ENCODE assay signal across 7 mouse cellular contexts in the genomic region with DNA sequence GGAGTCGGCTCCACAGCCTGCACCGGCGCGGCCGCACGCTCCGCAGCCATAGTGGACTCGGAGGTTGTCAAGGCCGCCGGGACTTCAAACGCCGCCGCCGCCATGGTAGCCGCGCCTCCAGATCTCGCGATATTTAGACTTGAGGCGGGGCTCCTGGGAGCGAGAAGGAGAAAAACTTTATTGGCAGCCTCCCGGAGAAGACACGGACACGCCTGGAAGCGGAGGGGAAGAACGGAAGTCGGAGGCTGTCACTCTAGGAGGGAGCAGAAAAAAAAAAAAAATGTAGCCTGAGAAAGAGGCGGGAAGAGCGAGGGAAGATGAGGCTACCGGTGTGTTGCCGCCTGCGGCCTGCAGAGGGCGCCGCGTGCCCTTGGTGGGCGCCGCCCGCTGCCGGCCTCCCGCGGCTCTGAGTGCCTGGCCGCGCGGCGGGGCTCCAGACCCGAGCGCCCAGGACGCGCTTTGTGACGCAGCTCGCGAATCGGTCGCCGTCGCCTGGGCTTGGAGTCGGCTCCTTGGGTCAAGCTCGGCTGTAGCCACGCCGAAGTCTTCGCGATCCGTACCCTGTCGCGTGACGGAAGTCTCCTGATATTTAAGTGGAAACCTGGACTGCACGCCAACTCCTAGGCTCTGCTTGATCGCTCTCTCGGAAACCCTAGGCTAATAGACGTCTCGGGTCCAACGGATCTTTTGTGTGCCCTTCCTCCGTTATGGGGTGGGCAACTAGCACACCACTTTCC. TPM values are rescaled to one million over a fixed set of nuclear protein-coding genes. Genes with fewer than 3 reads are reported as not detected.
DNase-seq lines count a peak whose midpoint lies in the region; ATAC-seq lines count a peak whose summit lies in the region.

A gene (minus strand): TSS at position 251 of the 737 bp plus-strand sequence.

- peak within 1 kb of the TSS; percentile 93 for H3K9ac ChIP-seq in embryonic facial prominence, embryonic 12.5 days
- H3K9ac ChIP-seq in limb, embryonic 11.5 days (ENCODE audit: low read length) = peak within 1 kb of the TSS; percentile 93
- peak within 1 kb of the TSS; percentile 92 for H3K9ac ChIP-seq in midbrain, embryonic 14.5 days (replicated peaks; ENCODE audit: low read length)

- WGBS in embryonic facial prominence, embryonic 12.5 days = under 1% methylated on average over 70 of the region's 72 CpGs
- under 1% methylated on average over 71 of the region's 72 CpGs for WGBS in limb, embryonic 11.5 days
- WGBS in midbrain, embryonic 14.5 days = under 1% methylated on average over 72 of the region's 72 CpGs

- peak within 1 kb of the TSS; percentile 81 for H3K27ac ChIP-seq in embryonic facial prominence, embryonic 12.5 days
- peak within 1 kb of the TSS; percentile 22; the same call in 1 of the 2 replicates for H3K27ac ChIP-seq in limb, embryonic 11.5 days (replicated peaks; ENCODE audit: low read depth, low read length)
- peak within 1 kb of the TSS; percentile 78 for H3K27ac ChIP-seq in midbrain, embryonic 14.5 days (replicated peaks; ENCODE audit: low read depth, low read length)

- peak; percentile 94 for ATAC-seq in embryonic facial prominence, embryonic 12.5 days (ENCODE audit: insufficient number of reproducible peaks, insufficient read depth, low FRiP score, low TSS enrichment)
- peak; percentile 94 for ATAC-seq in limb, embryonic 11.5 days (ENCODE audit: insufficient number of reproducible peaks, low FRiP score, low TSS enrichment, low read depth)
- ATAC-seq in midbrain, embryonic 14.5 days (ENCODE audit: low FRiP score, low TSS enrichment) = peak; percentile 95

- peaks cover 7% of the 10 kb centered on the region; the same call in 1 of the 2 replicates for H3K4me1 ChIP-seq in embryonic facial prominence, embryonic 12.5 days
- no peaks in the 10 kb centered on the region for H3K4me1 ChIP-seq in limb, embryonic 11.5 days (ENCODE audit: control insufficient read depth, insufficient read depth, low read length)
- peaks cover 5% of the 10 kb centered on the region; the same call in 1 of the 2 replicates for H3K4me1 ChIP-seq in midbrain, embryonic 14.5 days (ENCODE audit: control insufficient read depth, insufficient read depth, low read length)

- H3K36me3 ChIP-seq in embryonic facial prominence, embryonic 12.5 days = peaks cover 16% of the 10 kb centered on the region
- no peaks in the 10 kb centered on the region for H3K36me3 ChIP-seq in limb, embryonic 11.5 days (ENCODE audit: control insufficient read depth, insufficient read depth, low read length)
- H3K36me3 ChIP-seq in midbrain, embryonic 14.5 days (ENCODE audit: control insufficient read depth, insufficient read depth, low read length) = peaks cover 17% of the 10 kb centered on the region

- DNase-seq in adrenal gland, postnatal 25 days = peak; percentile 91
- DNase-seq in heart, adult 11 months = peak; percentile 100
- DNase-seq in kidney, adult 18-20 months = peak; percentile 94
- peak; percentile 99 for DNase-seq in limb, embryonic 11.5 days (ENCODE audit: low spot score)
- peak; percentile 98 for DNase-seq in midbrain, embryonic 14.5 days
- peak; percentile 86 for DNase-seq in spleen, adult 18-20 months

- peak within 1 kb of the TSS; percentile 97 for H3K4me3 ChIP-seq in embryonic facial prominence, embryonic 12.5 days
- H3K4me3 ChIP-seq in limb, embryonic 11.5 days (ENCODE audit: low read depth, low read length) = peak within 1 kb of the TSS; percentile 98
- peak within 1 kb of the TSS; percentile 86 for H3K4me3 ChIP-seq in midbrain, embryonic 14.5 days (replicated peaks; ENCODE audit: low read depth, low read length)

- no peaks in the 10 kb centered on the region for H3K27me3 ChIP-seq in embryonic facial prominence, embryonic 12.5 days
- no peaks in the 10 kb centered on the region for H3K27me3 ChIP-seq in limb, embryonic 11.5 days (ENCODE audit: control insufficient read depth, insufficient read depth, low read length)
- H3K27me3 ChIP-seq in midbrain, embryonic 14.5 days (ENCODE audit: control insufficient read depth, insufficient read depth, low read length) = no peaks in the 10 kb centered on the region

- no peaks in the 10 kb centered on the region for H3K9me3 ChIP-seq in embryonic facial prominence, embryonic 12.5 days
- H3K9me3 ChIP-seq in limb, embryonic 11.5 days (ENCODE audit: control insufficient read depth, low read length) = no peaks in the 10 kb centered on the region
- H3K9me3 ChIP-seq in midbrain, embryonic 14.5 days (ENCODE audit: control insufficient read depth, low read length) = no peaks in the 10 kb centered on the region

- peak within 1 kb of the TSS; percentile 59 for H3K4me2 ChIP-seq in embryonic facial prominence, embryonic 12.5 days (replicated peaks)
- H3K4me2 ChIP-seq in limb, embryonic 11.5 days (ENCODE audit: low read depth, severe bottlenecking) = peak within 1 kb of the TSS; percentile 61
- peak within 1 kb of the TSS; percentile 76 for H3K4me2 ChIP-seq in midbrain, embryonic 14.5 days (ENCODE audit: low read length)

RNA-seq across cellular contexts. Expression of the gene that starts here (rescaled TPM):
- total RNA-seq in adrenal gland, postnatal 25 days (2021) = 18.5 and 22.0 TPM in 2 replicates
- 44.6 and 45.8 TPM in 2 replicates for polyA plus RNA-seq in embryonic facial prominence, embryonic 12.5 days (2016; fragmentation: Nextera tagmentation; extraction: Ambion mirVana)
- 47.8 and 48.3 TPM in 2 replicates for polyA plus RNA-seq in limb, embryonic 11.5 days (2014; fragmentation: Nextera tagmentation; extraction: Ambion mirVana)
- polyA plus RNA-seq in midbrain, embryonic 14.5 days (2014; fragmentation: Nextera tagmentation; extraction: Ambion mirVana) = 19.1 and 32.0 TPM in 2 replicates

Comparison
In these comparisons a context has a peak if more than half of its experiments do, and no peak if none do; other contexts are left out.
1. Peak in every context shown above with its lines: DNase-seq, ATAC-seq, H3K4me3 ChIP-seq and H3K27ac ChIP-seq.
2. H3K27ac ChIP-seq: peak in every context shown above with its lines; median percentile 81 in embryonic facial prominence, embryonic 12.5 days; 78 in midbrain, embryonic 14.5 days; 22 in limb, embryonic 11.5 days.